ENCODE assay signal across 12 mouse cellular contexts in genomic region chr5:133999698-134000097, GRCm38 (mm10).
A peak's percentile ranks its signal among the peaks of the same experiment; 100 is the strongest.
DNase-seq lines count a peak whose midpoint lies in the region; ATAC-seq and TF ChIP-seq lines count a peak whose summit lies in the region.
"Had no signal": no experiment of that assay in that cellular context is flagged by ENCODE, and none has a peak within 500 bp of the region (broad histone marks: within the 10 kb centered on the region; RNA-seq: fewer than 3 reads in every experiment).

No protein-coding gene starts in this region.

- peak overlapping the region; percentile 54; the same call in 1 of the 2 replicates for H3K27ac ChIP-seq in lung, embryonic 14.5 days (ENCODE audit: low read depth)
- H3K27ac ChIP-seq in embryonic facial prominence, embryonic 13.5 days = peak overlapping the region; percentile 64
- peak overlapping the region; percentile 85 for H3K27ac ChIP-seq in limb, embryonic 12.5 days

- no peaks in the 10 kb centered on the region for H3K9me3 ChIP-seq in lung, embryonic 14.5 days (ENCODE audit: low read depth, low read length)
- no peaks in the 10 kb centered on the region; the same call in 1 of the 2 replicates for H3K9me3 ChIP-seq in embryonic facial prominence, embryonic 13.5 days
- no peaks in the 10 kb centered on the region for H3K9me3 ChIP-seq in limb, embryonic 12.5 days

- no peaks in the 10 kb centered on the region for H3K4me1 ChIP-seq in lung, embryonic 14.5 days (ENCODE audit: insufficient read depth)
- H3K4me1 ChIP-seq in embryonic facial prominence, embryonic 13.5 days = peaks cover 15% of the 10 kb centered on the region
- peaks cover 21% of the 10 kb centered on the region for H3K4me1 ChIP-seq in limb, embryonic 12.5 days (replicated peaks)

- WGBS in lung, embryonic 14.5 days = 12% methylated on average over 5 of the region's 5 CpGs
- WGBS in embryonic facial prominence, embryonic 13.5 days = 8% methylated on average over 5 of the region's 5 CpGs
- 2% methylated on average over 5 of the region's 5 CpGs for WGBS in limb, embryonic 12.5 days

- H3K9ac ChIP-seq in lung, embryonic 14.5 days = no peak overlapping the region
- no peak overlapping the region for H3K9ac ChIP-seq in embryonic facial prominence, embryonic 13.5 days
- no peak overlapping the region for H3K9ac ChIP-seq in limb, embryonic 12.5 days (replicated peaks)

- H3K4me2 ChIP-seq in lung, embryonic 14.5 days = no peak overlapping the region
- H3K4me2 ChIP-seq in embryonic facial prominence, embryonic 13.5 days = no peak overlapping the region
- H3K4me2 ChIP-seq in limb, embryonic 12.5 days = no peak overlapping the region

- no peaks in the 10 kb centered on the region for H3K27me3 ChIP-seq in lung, embryonic 14.5 days (ENCODE audit: insufficient read depth, low read length)
- H3K27me3 ChIP-seq in embryonic facial prominence, embryonic 13.5 days = no peaks in the 10 kb centered on the region
- no peaks in the 10 kb centered on the region for H3K27me3 ChIP-seq in limb, embryonic 12.5 days

- no peak overlapping the region for H3K4me3 ChIP-seq in lung, embryonic 14.5 days (ENCODE audit: low read depth, low read length)
- no peak overlapping the region for H3K4me3 ChIP-seq in embryonic facial prominence, embryonic 13.5 days
- H3K4me3 ChIP-seq in limb, embryonic 12.5 days (replicated peaks) = no peak overlapping the region

- DNase-seq in lung, embryonic 14.5 days = peak; percentile 73
- DNase-seq in lung, postnatal 25 days (ENCODE audit: low spot score) = no peak
- peak; percentile 56 to 68 for DNase-seq in cerebellum, postnatal 14 days
- DNase-seq in urinary bladder, postnatal 25 days (ENCODE audit: low spot score) = no peak
- no peak for DNase-seq in heart, adult 11 months
- no peak for DNase-seq in ovary, postnatal 14 days (ENCODE audit: low spot score)
- DNase-seq: gastrocnemius, postnatal 10 days; heart, postnatal 36 days; kidney, postnatal 36 days; right cerebral cortex, adult 18-20 months had no signal

- H3K36me3 ChIP-seq in lung, embryonic 14.5 days (ENCODE audit: insufficient read depth) = no peaks in the 10 kb centered on the region
- H3K36me3 ChIP-seq in embryonic facial prominence, embryonic 13.5 days = no peaks in the 10 kb centered on the region
- H3K36me3 ChIP-seq in limb, embryonic 12.5 days = no peaks in the 10 kb centered on the region

- TF ChIP-seq CTCF in lung, embryonic 14.5 days (IDR thresholded peaks at IDR 0.05; ENCODE audit: low read depth) = no peak

- peak; percentile 71; the same call in 1 of the 2 replicates for ATAC-seq in lung, embryonic 14.5 days (ENCODE audit: insufficient read depth)
- ATAC-seq in embryonic facial prominence, embryonic 13.5 days (ENCODE audit: insufficient number of reproducible peaks, insufficient read depth, low FRiP score, low TSS enrichment, low read depth) = no peak
- no peak for ATAC-seq in limb, embryonic 12.5 days (ENCODE audit: insufficient number of reproducible peaks, insufficient read depth, low FRiP score, low TSS enrichment, low read depth)

Comparison
In these comparisons a context has a peak if more than half of its experiments do, and no peak if none do; other contexts are left out.
1. DNase-seq: peak in lung, embryonic 14.5 days (single experiment) and cerebellum, postnatal 14 days (2 of 2); none in lung, postnatal 25 days (single experiment), urinary bladder, postnatal 25 days (single experiment), heart, adult 11 months (single experiment) and ovary, postnatal 14 days (single experiment).
2. Peak in every context shown above with its lines, with median percentiles within 50 percentile points of each other: H3K27ac ChIP-seq.